Mouse (Mus musculus) CH12.LX (cell line): ENCODE results near the gene Eif4g3. TPM values are rescaled to one million over a fixed set of nuclear protein-coding genes. Genes with fewer than 3 reads are reported as not detected.

Source experiments
- DNase-seq: peaks from one replicate; pipeline ENCODE4 v3.0.0-alpha.2; 2013; ENCODE audit errors: extremely low read depth
- H3K27ac ChIP-seq: 2 replicates; pipeline ENCODE4 v1.5.1; 2012; ENCODE audit warnings: low read depth, mild to moderate bottlenecking, control low read depth, moderate library complexity; ENCODE audit not compliant: insufficient read depth
- H3K27me3 ChIP-seq: replicated peaks from 2 replicates; pipeline ENCODE3; 2012; ENCODE audit warnings: inconsistent platforms
- H3K36me3 ChIP-seq, 2 experiments: replicated peaks in 1 of 2; 2 replicates each; pipeline versions ENCODE3 to v1.6.1; 2012; ENCODE audit warnings: inconsistent platforms in 1 of 2, low read length in 1 of 2, mild to moderate bottlenecking in 1 of 2, mixed read lengths in 1 of 2, moderate library complexity in 1 of 2; ENCODE audit not compliant: control insufficient read depth in 1 of 2, insufficient read depth in 1 of 2
- H3K4me1 ChIP-seq, 2 experiments: 2 replicates each; pipeline ENCODE4 v1.6.1; 2012; ENCODE audit warnings: inconsistent platforms in 1 of 2, moderate library complexity in 1 of 2; ENCODE audit not compliant: insufficient read depth in 2 of 2, control insufficient read depth in 1 of 2
- H3K4me2 ChIP-seq: 2 replicates; pipeline ENCODE4 v1.6.1; 2012; ENCODE audit warnings: low read depth, mild to moderate bottlenecking, control low read depth; ENCODE audit not compliant: poor library complexity, insufficient read depth, severe bottlenecking
- H3K4me3 ChIP-seq, 3 experiments: fragments of 150-350 bp in 1 of 3; sonication (generic) in 1 of 3; replicated peaks in 1 of 3; 2 replicates each; pipeline versions ENCODE3 to v1.5.1; 2011 to 2012; ENCODE audit warnings: low read depth in 2 of 3, low read length in 2 of 3, mild to moderate bottlenecking in 2 of 3, moderate library complexity in 2 of 3, control low read depth in 1 of 3, improper control_type of control experiment in 1 of 3, inconsistent platforms in 1 of 3, mixed read lengths in 1 of 3; ENCODE audit not compliant: poor library complexity in 1 of 3
- H3K79me2 ChIP-seq: replicated peaks from 2 replicates; pipeline ENCODE4 v1.6.1; 2012; ENCODE audit warnings: mild to moderate bottlenecking, moderate library complexity; ENCODE audit not compliant: control insufficient read depth, poor library complexity, insufficient read depth, severe bottlenecking; ENCODE audit errors: extremely low read depth
- H3K9ac ChIP-seq: 2 replicates; pipeline ENCODE4 v1.6.1; 2012; ENCODE audit warnings: low read depth, mild to moderate bottlenecking, control low read depth, moderate library complexity; ENCODE audit not compliant: insufficient read depth
- H3K9me3 ChIP-seq: replicated peaks from 2 replicates; pipeline ENCODE3; 2012; ENCODE audit warnings: low read length, inconsistent platforms, mixed read lengths
- BHLHE40 ChIP-seq: IDR thresholded peaks from 2 replicates; pipeline ENCODE4 v1.6.1; 2011; ENCODE audit warnings: mild to moderate bottlenecking, low read depth, low read length, improper control_type of control experiment
- CHD2 ChIP-seq: IDR thresholded peaks from 2 replicates; pipeline ENCODE4 v1.6.1; 2011; ENCODE audit warnings: low read length, improper control_type of control experiment
- CTCF ChIP-seq, 2 experiments: IDR thresholded peaks in 1 of 2; conservative IDR thresholded peaks in 1 of 2; 2 replicates each; pipeline ENCODE4 v1.5.1; 2011 to 2012; ENCODE audit warnings: low read depth in 2 of 2, low read length in 2 of 2, improper control_type of control experiment in 1 of 2, inconsistent platforms in 1 of 2, mild to moderate bottlenecking in 1 of 2, moderate library complexity in 1 of 2
- E2F4 ChIP-seq: IDR thresholded peaks from 2 replicates; pipeline ENCODE4 v1.6.1; 2011; ENCODE audit warnings: low read depth, low read length, improper control_type of control experiment; ENCODE audit not compliant: insufficient replicate concordance
- ELF1 ChIP-seq: IDR thresholded peaks from 2 replicates; pipeline ENCODE4 v1.6.1; 2014; ENCODE audit warnings: low read depth, mild to moderate bottlenecking, inconsistent platforms, low read length, improper control_type of control experiment
- ETS1 ChIP-seq: conservative IDR thresholded peaks from 2 replicates; pipeline ENCODE4 v1.6.1; 2012; ENCODE audit warnings: low read depth, mild to moderate bottlenecking, inconsistent platforms, low read length, improper control_type of control experiment, moderate library complexity
- GABPA ChIP-seq: IDR thresholded peaks from 2 replicates; pipeline ENCODE4 v1.6.1; 2012; ENCODE audit warnings: low read depth, low read length, improper control_type of control experiment, inconsistent platforms; ENCODE audit not compliant: insufficient replicate concordance
- HCFC1 ChIP-seq: IDR thresholded peaks from 2 replicates; pipeline ENCODE4 v1.6.1; 2012; ENCODE audit warnings: low read depth, mild to moderate bottlenecking, inconsistent platforms, low read length, improper control_type of control experiment
- IRF4 ChIP-seq: IDR thresholded peaks from 2 replicates; pipeline ENCODE4 v1.6.1; 2014; ENCODE audit warnings: low read depth, mild to moderate bottlenecking, inconsistent platforms, low read length, improper control_type of control experiment
- JUN ChIP-seq: IDR thresholded peaks from 2 replicates; pipeline ENCODE4 v1.6.1; 2011; ENCODE audit warnings: low read depth, mild to moderate bottlenecking, low read length, improper control_type of control experiment, moderate library complexity; ENCODE audit not compliant: insufficient read depth
- JUND ChIP-seq: conservative IDR thresholded peaks from 2 replicates; pipeline ENCODE4 v1.6.1; 2011; ENCODE audit warnings: low read depth, low read length, improper control_type of control experiment
- KAT2A ChIP-seq: IDR thresholded peaks from 2 replicates; pipeline ENCODE4 v1.6.1; 2012; ENCODE audit warnings: low read length, improper control_type of control experiment, inconsistent platforms; ENCODE audit not compliant: insufficient replicate concordance
- MAFK ChIP-seq: IDR thresholded peaks from 2 replicates; pipeline ENCODE4 v1.6.1; 2011; ENCODE audit warnings: low read length, improper control_type of control experiment; ENCODE audit not compliant: insufficient replicate concordance
- MAX ChIP-seq: IDR thresholded peaks from 2 replicates; pipeline ENCODE4 v1.6.1; 2011; ENCODE audit warnings: low read length, improper control_type of control experiment
- MAZ ChIP-seq: IDR thresholded peaks from 2 replicates; pipeline ENCODE4 v1.6.1; 2012; ENCODE audit warnings: low read depth, mild to moderate bottlenecking, inconsistent platforms, low read length, improper control_type of control experiment, moderate library complexity
- MEF2A ChIP-seq: IDR thresholded peaks from 2 replicates; pipeline ENCODE4 v1.6.1; 2014; ENCODE audit warnings: low read depth, mild to moderate bottlenecking, inconsistent platforms, low read length, improper control_type of control experiment, borderline replicate concordance
- MXI1 ChIP-seq: IDR thresholded peaks from 2 replicates; pipeline ENCODE4 v1.6.1; 2011; ENCODE audit warnings: mild to moderate bottlenecking, low read depth, low read length, improper control_type of control experiment
- MYC ChIP-seq: IDR thresholded peaks from 2 replicates; pipeline ENCODE4 v1.6.1; 2011; ENCODE audit warnings: low read depth, mild to moderate bottlenecking, improper control_type of control experiment, low read length
- NRF1 ChIP-seq: IDR thresholded peaks from 2 replicates; pipeline ENCODE4 v1.6.1; 2014; ENCODE audit warnings: low read depth, mild to moderate bottlenecking, inconsistent platforms, low read length, improper control_type of control experiment, moderate library complexity
- PAX5 ChIP-seq: IDR thresholded peaks from 2 replicates; pipeline ENCODE4 v1.6.1; 2012; ENCODE audit warnings: low read length, inconsistent platforms, mixed read lengths
- POLR2A ChIP-seq: IDR thresholded peaks from 2 replicates; pipeline ENCODE4 v1.6.1; 2011; ENCODE audit warnings: low read depth, mild to moderate bottlenecking, improper control_type of control experiment, low read length
- POLR2AphosphoS2 ChIP-seq: IDR thresholded peaks from 2 replicates; pipeline ENCODE4 v1.6.1; 2011; ENCODE audit warnings: low read depth, low read length, improper control_type of control experiment
- RAD21 ChIP-seq: IDR thresholded peaks from 2 replicates; pipeline ENCODE4 v1.6.1; 2011; ENCODE audit warnings: low read depth, mild to moderate bottlenecking, low read length, improper control_type of control experiment, moderate library complexity
- RCOR1 ChIP-seq: conservative IDR thresholded peaks from 2 replicates; pipeline ENCODE4 v1.6.1; 2012; ENCODE audit warnings: low read depth, mild to moderate bottlenecking, inconsistent platforms, low read length, improper control_type of control experiment
- SIN3A ChIP-seq: IDR thresholded peaks from 2 replicates; pipeline ENCODE4 v1.6.1; 2012; ENCODE audit warnings: low read length, improper control_type of control experiment, inconsistent platforms
- SMC3 ChIP-seq: IDR thresholded peaks from 2 replicates; pipeline ENCODE4 v1.6.1; 2011; ENCODE audit warnings: low read depth, low read length, improper control_type of control experiment
- TBP ChIP-seq: conservative IDR thresholded peaks from 2 replicates; pipeline ENCODE4 v1.6.1; 2011; ENCODE audit warnings: low read depth, low read length, improper control_type of control experiment
- TCF12 ChIP-seq: IDR thresholded peaks from 2 replicates; pipeline ENCODE4 v1.6.1; 2014; ENCODE audit warnings: low read depth, mild to moderate bottlenecking, inconsistent platforms, low read length, improper control_type of control experiment
- UBTF ChIP-seq: IDR thresholded peaks from 2 replicates; pipeline ENCODE4 v1.6.1; 2012; ENCODE audit warnings: low read depth, mild to moderate bottlenecking, inconsistent platforms, low read length, improper control_type of control experiment, moderate library complexity
- USF2 ChIP-seq: conservative IDR thresholded peaks from 2 replicates; pipeline ENCODE4 v1.6.1; 2011; ENCODE audit warnings: low read depth, low read length, improper control_type of control experiment
- ZKSCAN1 ChIP-seq: IDR thresholded peaks from 2 replicates; pipeline ENCODE4 v1.6.1; 2012; ENCODE audit warnings: low read depth, inconsistent platforms, low read length, improper control_type of control experiment, borderline replicate concordance
- ZMIZ1 ChIP-seq: IDR thresholded peaks from 2 replicates; pipeline ENCODE4 v1.6.1; 2012; ENCODE audit warnings: low read depth, mild to moderate bottlenecking, inconsistent platforms, low read length, improper control_type of control experiment
- ZNF384 ChIP-seq: IDR thresholded peaks from 2 replicates; pipeline ENCODE4 v1.6.1; 2012; ENCODE audit warnings: low read depth, low read length, improper control_type of control experiment, inconsistent platforms
- dilution Hi-C: fragments of 300-500 bp; cut with MboI; formaldehyde crosslinking; loops from 2 replicates; pipeline ENCODE4 v1.14.3; 2020; ENCODE audit warnings: low sequenced_read_pairs; ENCODE audit not compliant: extremely low pct_unique_long_range_greater_than_20kb, extremely low pct_ligation_motif_present
- in situ Hi-C: fragments of 300-500 bp; cut with MboI; formaldehyde crosslinking; loops from 3 replicates; pipeline ENCODE4 v1.14.3; 2019; ENCODE audit warnings: low sequenced_read_pairs, low pct_ligation_motif_present, low pct_unique_long_range_greater_than_20kb, mixed read lengths
- polyA plus RNA-seq: library from polyadenylated mRNA; unstranded; fragments of >175 nt; gene quantifications from 2 replicates; pipeline ENCODE4 v1.2.1, GENCODE M21; 2012; ENCODE audit warnings: low read depth; ENCODE audit not compliant: insufficient read length
- total RNA-seq, 2 experiments: library from RNA; depleted of rRNA; stranded (reverse); fragments of 300-350 nt in 1 of 2; fragments of >200 nt in 1 of 2; gene quantifications; 2 replicates each; pipeline ENCODE4 v1.2.3; 2012 to 2014

Gene Eif4g3
- total and polyA plus RNA-seq, 3 experiments, result 10.8 to 47.2 (median 24.0) TPM

- no peak for TF ChIP-seq ZNF384
- TF ChIP-seq CHD2, result no peak; the same call in 1 of the 2 replicates
- no peak; the same call in 1 of the 2 replicates for TF ChIP-seq MAX
- TF ChIP-seq SIN3A, result peak; percentile 80
- TF ChIP-seq E2F4, result no peak
- TF ChIP-seq ETS1, result no peak
- TF ChIP-seq GABPA, result no peak
- peak; percentile 48; the same call in 1 of the 2 replicates for TF ChIP-seq HCFC1
- TF ChIP-seq ZMIZ1, result 0 out of 2 replicates have a peak, but pooled peaks have one; percentile 11
- no peak for TF ChIP-seq CTCF (conservative IDR thresholded peaks at IDR 0.05 in 1 of 2, IDR thresholded peaks at IDR 0.05 in 1 of 2; ENCODE audit: low read depth in 2 of 2, low read length in 2 of 2)
- peak; percentile 69 for TF ChIP-seq POLR2A
- no peak for TF ChIP-seq SMC3
- TF ChIP-seq JUND, result no peak
- TF ChIP-seq IRF4, result no peak
- TF ChIP-seq JUN, result no peak
- no peak for TF ChIP-seq USF2
- TF ChIP-seq MYC, result no peak
- peak; percentile 59 for TF ChIP-seq NRF1
- no peak for TF ChIP-seq PAX5
- TF ChIP-seq TBP, result no peak
- no peak for TF ChIP-seq MEF2A
- TF ChIP-seq MXI1, result no peak; the same call in 1 of the 2 replicates
- no peak for TF ChIP-seq MAFK
- TF ChIP-seq, all 38 proteins: peak for 9
Measured at GRCm38 (mm10) chr4:138216200-138216890, 223.5 kb downstream of the Eif4g3 start, which contains the start of gene Hp1bp3 (continued).

DNA sequence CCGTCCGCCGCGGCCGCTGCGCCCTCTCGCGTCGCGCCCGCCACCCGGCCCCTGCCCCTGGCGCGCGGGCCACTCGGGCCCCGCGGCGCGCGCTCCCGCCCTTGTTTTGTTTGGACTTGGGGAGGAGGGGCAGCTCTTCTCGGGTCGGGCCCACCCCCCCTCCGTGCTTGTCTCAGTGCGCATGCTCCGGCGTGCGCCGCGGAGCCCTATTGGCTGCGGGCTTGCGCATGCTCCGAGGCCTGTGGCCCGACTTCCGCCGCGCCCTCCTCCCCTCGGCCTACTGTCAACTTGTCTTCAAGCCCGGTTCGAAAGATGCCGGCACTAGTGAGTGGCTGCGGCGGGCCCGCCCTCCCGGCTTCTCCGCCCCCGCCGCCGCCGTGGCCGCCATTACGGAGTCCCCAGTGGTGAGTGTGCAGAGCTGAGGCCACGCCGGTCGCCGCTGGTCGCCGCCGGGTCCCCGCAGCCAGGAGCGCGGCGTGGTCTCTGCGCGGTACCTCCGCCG is 224.1 kb downstream of the Eif4g3 start:
- Histone ChIP-seq H3K9ac (peak overlapping the region; percentile 91), H3K4me1 (peaks cover 7 to 38% of the 10 kb centered on the region in 2 experiments), H3K4me2 (no peak overlapping the region), H3K36me3 (peaks cover 3 to 20% of the 10 kb centered on the region in 2 experiments), H3K27ac (peak overlapping the region; percentile 86), H3K27me3 (no peaks in the 10 kb centered on the region), H3K9me3 (no peaks in the 10 kb centered on the region), H3K79me2 (peaks cover 44% of the 10 kb centered on the region), H3K4me3 (peak overlapping the region; percentile 97 to 99 (median 98))
- dilution Hi-C loops, result no loop called here
- peak; percentile 96 for DNase-seq
- in situ Hi-C loops, result no loop called here
- TF ChIP-seq GABPA, result no peak
- TF ChIP-seq UBTF, result no peak
- peak; percentile 97 for TF ChIP-seq NRF1
- TF ChIP-seq MYC, result no peak
- TF ChIP-seq MAX, result 0 out of 2 replicates have a peak, but pooled peaks have one; percentile 17
- TF ChIP-seq RCOR1, result no peak
- TF ChIP-seq USF2, result no peak
- no peak for TF ChIP-seq RAD21
- TF ChIP-seq ZKSCAN1, result no peak
- no peak for TF ChIP-seq JUND
- peak; percentile 74; the same call in 1 of the 2 replicates for TF ChIP-seq KAT2A
- no peak for TF ChIP-seq CTCF (conservative IDR thresholded peaks at IDR 0.05 in 1 of 2, IDR thresholded peaks at IDR 0.05 in 1 of 2; ENCODE audit: low read depth in 2 of 2, low read length in 2 of 2)
- TF ChIP-seq IRF4, result no peak
- no peak for TF ChIP-seq ZNF384
- TF ChIP-seq BHLHE40, result no peak
- TF ChIP-seq POLR2A, result peak; percentile 71; the same call in 1 of the 2 replicates
- peak; percentile 77 for TF ChIP-seq TCF12
- TF ChIP-seq JUN, result no peak
- peak; percentile 51; the same call in 1 of the 2 replicates for TF ChIP-seq MEF2A
- TF ChIP-seq ELF1, result peak; percentile 86
- TF ChIP-seq POLR2AphosphoS2, result no peak
- peak; percentile 76 for TF ChIP-seq MAZ
- TF ChIP-seq SIN3A, result no peak; the same call in 1 of the 2 replicates
- TF ChIP-seq SMC3, result no peak
